Mouse (Mus musculus) heart, embryonic 16.5 days (tissue): ENCODE data around the gene Ralbp1. TPM values are rescaled to one million over a fixed set of nuclear protein-coding genes. Genes with fewer than 3 reads are reported as not detected.

Experiments used
- ATAC-seq: fragments of 200-750 bp; cut with Nextera tagmentation; replicated peaks from 2 replicates; pipeline ENCODE4 v1.8.0; 2017; ENCODE audit warnings: moderate number of reproducible peaks; ENCODE audit not compliant: insufficient read depth, low FRiP score; ENCODE audit errors: extremely low read depth
- H3K27ac ChIP-seq: fragments of 300-500 bp; sonication (generic); 2 replicates; pipeline ENCODE4 v1.5.1; 2014; ENCODE audit warnings: mild to moderate bottlenecking, low read length, control low read depth, moderate library complexity
- H3K27me3 ChIP-seq: fragments of 300-500 bp; sonication (generic); 2 replicates; pipeline ENCODE4 v1.6.1; 2014; ENCODE audit warnings: low read length, mixed read lengths; ENCODE audit not compliant: control insufficient read depth, insufficient read depth
- H3K36me3 ChIP-seq: fragments of 300-500 bp; sonication (generic); 2 replicates; pipeline ENCODE4 v1.6.1; 2014; ENCODE audit not compliant: control insufficient read depth, insufficient read depth
- H3K4me1 ChIP-seq: fragments of 300-500 bp; sonication (generic); 2 replicates; pipeline ENCODE4 v1.6.1; 2014; ENCODE audit warnings: low read length, mixed read lengths; ENCODE audit not compliant: control insufficient read depth, insufficient read depth
- H3K4me2 ChIP-seq: fragments of 300-500 bp; sonication (generic); 2 replicates; pipeline ENCODE4 v1.6.1; 2014; ENCODE audit warnings: low read depth, mild to moderate bottlenecking, control low read depth, low read length
- H3K4me3 ChIP-seq: fragments of 300-500 bp; sonication (generic); 2 replicates; pipeline ENCODE4 v1.5.1; 2014; ENCODE audit warnings: mild to moderate bottlenecking, control low read depth, low read length
- H3K9ac ChIP-seq: fragments of 300-500 bp; sonication (generic); 2 replicates; pipeline ENCODE4 v1.6.1; 2014; ENCODE audit warnings: low read length, control low read depth
- H3K9me3 ChIP-seq: fragments of 300-500 bp; sonication (generic); replicated peaks from 2 replicates; pipeline ENCODE4 v1.6.1; 2016; ENCODE audit warnings: low read length; ENCODE audit not compliant: control insufficient read depth
- WGBS: fragments of 180-500 bp; shearing (Covaris S2); extraction: QIAGEN DNeasy Blood & Tissue Kit; methylation state at CpG from one replicate; pipeline ENCODE4 v1.1.7; 2014; 5-methylcytosine and 5-hydroxymethylcytosine counted together
- polyA plus RNA-seq: library from polyadenylated mRNA; unstranded; fragments of >200 nt; fragmentation: Nextera tagmentation; extraction: Ambion mirVana; gene quantifications from 2 replicates; pipeline ENCODE4 v1.2.1, GENCODE M21; 2015

Ralbp1 gene
- polyA plus RNA-seq, 1 experiment from 2014 or later = 54.8 TPM

- WGBS = 2% methylated on average over 50 of the region's 56 CpGs
- Histone ChIP-seq H3K4me2 (peak overlapping the region; percentile 74), H3K27ac (peak overlapping the region; percentile 94), H3K9ac (peak overlapping the region; percentile 92), H3K9me3 (no peaks in the 10 kb centered on the region), H3K4me1 (peaks cover 21% of the 10 kb centered on the region), H3K36me3 (no peaks in the 10 kb centered on the region), H3K27me3 (no peaks in the 10 kb centered on the region), H3K4me3 (peak overlapping the region; percentile 96)
- peak; percentile 2; the same call in 1 of the 2 replicates for ATAC-seq
Observed at GRCm38 (mm10) chr17:65884061-65884669, 1.4 kb downstream of the Ralbp1 start.

- Histone ChIP-seq H3K27ac (no peak overlapping the region), H3K4me2 (no peak overlapping the region), H3K4me1 (peaks cover under 1% of the 10 kb centered on the region; the same call in 1 of the 2 replicates), H3K4me3 (no peak overlapping the region), H3K27me3 (no peaks in the 10 kb centered on the region), H3K9ac (no peak overlapping the region), H3K36me3 (no peaks in the 10 kb centered on the region), H3K9me3 (no peaks in the 10 kb centered on the region)
- 76% methylated on average over 6 of the region's 6 CpGs for WGBS
- no peak for ATAC-seq
Observed at GRCm38 (mm10) chr17:65877026-65877425, 8.6 kb downstream of the Ralbp1 start.

GRCm38 (mm10) chr17:65873834-65874233 is 11.8 kb downstream of the Ralbp1 start:
- no peaks in the 10 kb centered on the region; the same call in 1 of the 2 replicates for H3K4me1 ChIP-seq
- WGBS = 87% methylated on average over 11 of the region's 11 CpGs
- H3K4me3 ChIP-seq = no peak overlapping the region
- no peak overlapping the region for H3K27ac ChIP-seq
- no peak overlapping the region for H3K4me2 ChIP-seq
- H3K27me3 ChIP-seq = no peaks in the 10 kb centered on the region
- H3K9me3 ChIP-seq = no peaks in the 10 kb centered on the region
- H3K36me3 ChIP-seq = no peaks in the 10 kb centered on the region
- ATAC-seq = 0 out of 2 replicates have a peak, but pooled peaks have one; percentile 14
- H3K9ac ChIP-seq = no peak overlapping the region

DNA sequence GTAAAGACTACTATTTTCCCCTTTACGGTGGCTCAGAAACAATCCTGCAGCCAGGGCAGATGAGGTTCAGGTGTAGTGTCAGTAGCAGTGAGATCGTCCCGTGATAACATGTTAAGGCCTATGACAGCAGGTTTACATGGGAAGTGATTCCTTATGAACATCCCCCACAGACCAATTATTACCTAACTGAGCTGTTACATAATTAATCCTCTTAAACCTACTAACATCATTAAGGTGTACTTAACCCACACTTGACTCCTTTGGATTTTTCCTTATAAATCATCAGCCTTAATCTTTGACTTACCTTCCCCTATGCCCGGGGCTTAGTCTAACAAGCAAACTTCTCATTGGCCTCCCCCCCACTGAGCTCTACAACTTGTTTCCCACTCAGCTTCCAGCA is 12.4 kb downstream of the Ralbp1 start:
- no peak for ATAC-seq
- Histone ChIP-seq H3K36me3 (no peaks in the 10 kb centered on the region), H3K9ac (no peak overlapping the region), H3K4me1 (no peaks in the 10 kb centered on the region; the same call in 1 of the 2 replicates), H3K27me3 (no peaks in the 10 kb centered on the region), H3K27ac (no peak overlapping the region), H3K4me2 (no peak overlapping the region), H3K4me3 (no peak overlapping the region), H3K9me3 (no peaks in the 10 kb centered on the region)
- 84% methylated on average over 4 of the region's 4 CpGs for WGBS

DNA sequence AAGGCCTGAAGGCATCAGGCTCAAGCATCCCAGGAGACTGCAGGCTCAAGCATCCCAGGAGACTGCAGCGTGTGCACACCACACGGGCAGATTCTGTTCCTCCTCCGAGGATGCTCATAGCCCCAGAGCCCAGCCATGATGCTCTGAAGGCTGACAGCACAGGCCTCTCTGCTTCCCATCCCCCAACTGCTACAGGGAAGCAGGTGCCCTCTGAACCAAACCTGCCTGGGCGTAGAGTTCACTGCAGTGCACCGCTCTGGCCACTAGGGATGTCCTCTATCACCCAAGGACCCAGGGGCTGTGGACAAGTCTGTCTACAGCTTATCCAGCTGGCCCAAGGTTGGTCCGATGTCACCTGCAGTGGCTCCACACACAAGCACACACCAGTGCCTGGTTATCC is 12.9 kb downstream of the Ralbp1 start:
- WGBS = 44% methylated on average over 6 of the region's 6 CpGs
- ATAC-seq = peak; percentile 59
- Histone ChIP-seq H3K9me3 (no peaks in the 10 kb centered on the region), H3K4me2 (no peak overlapping the region), H3K27me3 (no peaks in the 10 kb centered on the region), H3K27ac (peak overlapping the region; percentile 25; the same call in 1 of the 2 replicates), H3K4me1 (no peaks in the 10 kb centered on the region; the same call in 1 of the 2 replicates), H3K9ac (no peak overlapping the region), H3K36me3 (no peaks in the 10 kb centered on the region), H3K4me3 (no peak overlapping the region)

DNA sequence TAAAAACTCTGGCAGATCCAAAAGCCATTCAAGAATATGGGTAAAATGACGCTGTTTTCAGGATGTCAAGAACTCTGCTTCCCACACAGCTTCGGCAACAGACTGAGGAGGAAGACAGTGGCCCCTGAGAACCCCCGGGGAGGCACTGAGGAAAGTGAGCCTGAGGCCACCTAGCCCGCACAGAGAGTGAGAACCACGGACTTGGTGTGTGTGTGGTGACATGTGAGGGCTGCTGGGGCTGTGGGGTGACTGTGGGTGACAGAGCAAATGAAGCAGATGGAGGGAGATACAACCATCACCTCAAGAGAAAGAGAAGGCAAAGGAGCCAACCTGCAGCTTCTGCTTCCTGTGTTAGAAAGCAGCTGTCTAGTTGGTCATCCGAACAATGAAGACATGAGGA is 13.5 kb downstream of the Ralbp1 start:
- Histone ChIP-seq H3K9me3 (no peaks in the 10 kb centered on the region), H3K4me2 (no peak overlapping the region), H3K9ac (no peak overlapping the region), H3K4me3 (no peak overlapping the region), H3K27me3 (no peaks in the 10 kb centered on the region), H3K27ac (peak overlapping the region; percentile 25; the same call in 1 of the 2 replicates), H3K4me1 (no peaks in the 10 kb centered on the region; the same call in 1 of the 2 replicates), H3K36me3 (peaks cover 3% of the 10 kb centered on the region; the same call in 1 of the 2 replicates)
- ATAC-seq = peak; percentile 24; the same call in 1 of the 2 replicates
- 55% methylated on average over 6 of the region's 6 CpGs for WGBS

DNA sequence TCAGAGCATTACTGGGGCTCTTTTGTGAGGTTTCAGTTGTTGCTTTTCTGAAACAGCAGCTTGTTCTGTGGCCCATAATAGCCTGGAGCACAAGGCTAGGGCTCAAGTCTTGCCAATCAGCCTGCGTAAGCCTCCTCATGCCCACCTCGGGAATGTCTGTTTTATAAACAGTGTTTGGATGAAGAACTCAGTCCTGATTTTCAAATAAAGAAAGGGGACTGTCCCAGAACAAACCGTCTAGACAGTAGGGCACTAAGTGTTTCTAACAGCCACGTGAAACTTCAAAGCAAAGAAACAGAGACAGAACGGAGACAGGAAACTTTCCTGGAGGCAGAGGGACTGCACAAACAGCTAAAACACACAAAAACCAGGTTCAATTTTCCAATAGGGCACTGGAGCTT is 14.0 kb downstream of the Ralbp1 start:
- Histone ChIP-seq H3K9me3 (no peaks in the 10 kb centered on the region), H3K4me3 (no peak overlapping the region), H3K27me3 (no peaks in the 10 kb centered on the region), H3K27ac (no peak overlapping the region), H3K4me2 (no peak overlapping the region), H3K4me1 (no peaks in the 10 kb centered on the region; the same call in 1 of the 2 replicates), H3K9ac (no peak overlapping the region), H3K36me3 (peaks cover 4% of the 10 kb centered on the region; the same call in 1 of the 2 replicates)
- no peak for ATAC-seq
- WGBS = 39% methylated on average over 5 of the region's 5 CpGs

- Histone ChIP-seq H3K4me1 (no peaks in the 10 kb centered on the region; the same call in 1 of the 2 replicates), H3K36me3 (peaks cover 4% of the 10 kb centered on the region; the same call in 1 of the 2 replicates), H3K9ac (no peak overlapping the region), H3K4me2 (no peak overlapping the region), H3K9me3 (no peaks in the 10 kb centered on the region), H3K4me3 (no peak overlapping the region), H3K27ac (no peak overlapping the region), H3K27me3 (no peaks in the 10 kb centered on the region)
- no peak for ATAC-seq
- WGBS = 50% methylated on average over 4 of the region's 4 CpGs
Observed at GRCm38 (mm10) chr17:65870146-65870545, 15.5 kb downstream of the Ralbp1 start.

GRCm38 (mm10) chr17:65869720-65870119 is 15.9 kb downstream of the Ralbp1 start:
- Histone ChIP-seq H3K27me3 (no peaks in the 10 kb centered on the region), H3K4me2 (no peak overlapping the region), H3K36me3 (peaks cover 4% of the 10 kb centered on the region; the same call in 1 of the 2 replicates), H3K9me3 (no peaks in the 10 kb centered on the region), H3K9ac (no peak overlapping the region), H3K27ac (no peak overlapping the region), H3K4me3 (no peak overlapping the region), H3K4me1 (no peaks in the 10 kb centered on the region; the same call in 1 of the 2 replicates)
- ATAC-seq = no peak
- WGBS = 90% methylated on average over 10 of the region's 10 CpGs
